Mouse (Mus musculus): Measurements from ENCODE around the gene Rpl22. TPM values are rescaled to one million over a fixed set of nuclear protein-coding genes. Genes with fewer than 3 reads are reported as not detected.

The Rpl22 gene
- polyA plus RNA-seq, 1 experiment from 2014 or later: 360 TPM

GRCm38 (mm10) chr4:152350722-152351421, 25.3 kb downstream of the Rpl22 start:
- Histone ChIP-seq H3K27ac (ENCODE audit: low read depth, low read length) (no peak overlapping the region), H3K4me3 (ENCODE audit: low read depth, low read length) (no peak overlapping the region), H3K9ac (ENCODE audit: low read length) (no peak overlapping the region), H3K36me3 (ENCODE audit: control insufficient read depth, insufficient read depth, low read length) (no peaks in the 10 kb centered on the region), H3K4me1 (replicated peaks; ENCODE audit: control insufficient read depth, insufficient read depth, low read length) (peaks cover 9% of the 10 kb centered on the region), H3K9me3 (ENCODE audit: control insufficient read depth, low read length) (no peaks in the 10 kb centered on the region), H3K27me3 (ENCODE audit: control insufficient read depth, insufficient read depth, low read length) (peaks cover 2% of the 10 kb centered on the region; the same call in 1 of the 2 replicates), H3K4me2 (ENCODE audit: low read depth, low read length, severe bottlenecking) (no peak overlapping the region)
- 38% methylated on average over 8 of the region's 8 CpGs for WGBS
- ATAC-seq (replicated peaks; ENCODE audit: low FRiP score): no peak
- DNase-seq (ENCODE audit: low spot score): no peak

DNA sequence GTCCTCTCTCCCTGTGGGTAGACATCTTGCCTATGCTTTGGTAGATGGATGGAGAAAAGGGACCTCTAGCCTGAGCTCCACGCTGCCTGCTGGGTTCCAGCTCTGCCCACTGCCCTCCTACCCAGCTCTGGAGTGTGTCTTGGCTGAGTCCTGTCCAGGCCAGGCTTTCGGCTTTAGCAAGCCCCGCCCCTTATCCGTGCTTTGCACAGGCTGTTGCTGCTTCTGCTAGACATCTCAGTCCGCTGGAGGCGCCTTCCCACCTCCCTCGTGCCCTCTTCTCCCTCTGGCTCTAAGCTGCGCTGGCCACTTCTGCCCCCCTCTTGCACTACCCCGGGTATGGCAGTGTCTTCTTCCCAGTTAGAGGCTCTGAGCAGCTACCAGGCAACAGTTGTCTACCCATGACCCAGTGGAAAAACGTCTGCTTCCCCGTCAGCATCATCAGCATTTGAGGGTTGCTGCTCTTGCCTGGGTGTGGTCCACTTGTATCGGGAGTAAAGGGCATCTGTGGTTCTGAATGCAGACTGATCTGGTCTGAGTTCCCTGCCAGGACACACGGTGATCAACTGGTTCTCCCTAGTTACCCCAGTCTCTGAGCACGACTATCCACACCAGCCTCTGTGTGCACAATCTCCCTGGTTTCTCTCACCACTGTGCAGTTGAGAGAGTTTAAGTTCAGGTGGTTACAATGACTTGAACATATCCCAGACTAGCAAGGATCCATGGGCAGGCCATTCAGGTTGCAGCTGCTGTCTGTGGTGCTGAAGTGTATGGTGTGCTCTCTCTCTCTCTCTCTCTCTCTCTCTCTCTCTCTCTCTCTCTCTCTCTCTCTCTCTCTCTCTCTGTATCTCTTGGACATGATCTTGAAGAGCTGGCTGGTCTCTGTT, 26.1 kb downstream of the Rpl22 start:
- H3K36me3 ChIP-seq (ENCODE audit: control insufficient read depth, insufficient read depth, low read length): no peaks in the 10 kb centered on the region
- 13% methylated on average over 14 of the region's 14 CpGs for WGBS
- no peak overlapping the region for H3K9ac ChIP-seq (ENCODE audit: low read length)
- DNase-seq (ENCODE audit: low spot score) (no peak), ATAC-seq (replicated peaks; ENCODE audit: low FRiP score) (peak; percentile 37; the same call in 1 of the 2 replicates)
- no peaks in the 10 kb centered on the region for H3K9me3 ChIP-seq (ENCODE audit: control insufficient read depth, low read length)
- no peak overlapping the region for H3K27ac ChIP-seq (ENCODE audit: low read depth, low read length)
- no peak overlapping the region for H3K4me2 ChIP-seq (ENCODE audit: low read depth, low read length, severe bottlenecking)
- H3K4me1 ChIP-seq (replicated peaks; ENCODE audit: control insufficient read depth, insufficient read depth, low read length): peaks cover 9% of the 10 kb centered on the region
- H3K27me3 ChIP-seq (ENCODE audit: control insufficient read depth, insufficient read depth, low read length): peaks cover 2% of the 10 kb centered on the region; the same call in 1 of the 2 replicates
- no peak overlapping the region for H3K4me3 ChIP-seq (ENCODE audit: low read depth, low read length)

DNA sequence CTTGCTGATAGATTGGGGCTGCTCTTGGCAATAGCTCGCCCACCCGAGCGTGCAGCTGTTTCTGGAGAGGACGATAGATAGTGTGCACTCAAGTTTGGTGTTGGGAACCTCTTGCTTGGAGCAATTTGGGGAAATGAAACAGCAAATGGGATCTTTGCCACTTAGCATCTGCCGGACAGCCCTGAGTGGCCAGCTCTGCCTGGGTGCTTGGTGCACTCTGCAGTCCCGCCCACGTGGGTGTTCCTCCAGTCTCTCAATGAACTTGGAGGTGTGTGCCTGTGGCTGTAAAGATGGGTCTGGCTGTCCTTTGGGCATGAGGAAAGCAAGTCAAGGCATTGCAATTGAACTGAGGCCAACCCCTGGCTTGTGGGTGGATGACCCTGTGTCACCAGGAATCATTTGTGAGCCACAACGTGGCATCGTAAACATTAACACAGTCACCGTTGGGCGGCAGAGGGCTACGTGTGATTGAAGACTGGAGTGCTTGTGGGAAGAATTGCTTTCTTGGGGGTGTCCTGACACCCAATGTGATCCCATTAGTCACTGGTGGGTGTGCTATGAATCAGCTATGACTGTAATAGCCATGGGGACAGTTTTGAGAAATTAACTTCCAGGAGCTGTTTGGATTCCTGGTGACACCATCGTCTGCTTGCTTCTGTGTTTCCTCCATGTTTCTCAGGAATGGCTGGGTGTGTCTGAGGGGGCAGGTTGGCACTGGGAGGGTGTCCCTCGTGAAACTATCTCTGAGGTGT, 28.5 kb downstream of the Rpl22 start:
- H3K27me3 ChIP-seq (ENCODE audit: control insufficient read depth, insufficient read depth, low read length): no peaks in the 10 kb centered on the region; the same call in 1 of the 2 replicates
- 83% methylated on average over 14 of the region's 14 CpGs for WGBS

DNA sequence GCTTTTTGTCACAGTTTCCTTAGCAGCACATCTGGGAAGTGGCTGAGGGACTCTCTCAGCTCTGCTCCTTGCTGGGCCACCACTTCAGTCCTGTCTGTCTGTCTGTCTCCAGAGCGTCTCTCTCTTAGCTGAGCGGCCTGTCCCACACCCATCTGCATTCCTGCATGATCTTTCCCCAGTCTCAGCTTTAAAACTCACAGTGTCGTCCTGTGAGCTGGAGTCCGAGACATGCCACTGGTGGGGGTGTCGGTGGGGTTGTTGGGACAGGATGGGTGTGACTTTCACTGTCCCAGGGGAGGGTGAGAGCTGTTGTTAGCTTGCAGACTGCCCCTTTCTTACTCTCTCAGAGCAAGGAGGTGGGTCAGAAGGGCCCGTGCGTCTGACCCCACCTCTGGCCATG, 30.1 kb downstream of the Rpl22 start:
- Histone ChIP-seq H3K4me2 (ENCODE audit: low read depth, low read length, severe bottlenecking) (no peak overlapping the region), H3K9ac (ENCODE audit: low read length) (no peak overlapping the region), H3K27ac (ENCODE audit: low read depth, low read length) (no peak overlapping the region), H3K36me3 (ENCODE audit: control insufficient read depth, insufficient read depth, low read length) (no peaks in the 10 kb centered on the region), H3K27me3 (ENCODE audit: control insufficient read depth, insufficient read depth, low read length) (peaks cover 2% of the 10 kb centered on the region; the same call in 1 of the 2 replicates), H3K9me3 (ENCODE audit: control insufficient read depth, low read length) (no peaks in the 10 kb centered on the region), H3K4me1 (replicated peaks; ENCODE audit: control insufficient read depth, insufficient read depth, low read length) (peaks cover 7% of the 10 kb centered on the region; the same call in 1 of the 2 replicates), H3K4me3 (ENCODE audit: low read depth, low read length) (no peak overlapping the region)
- DNase-seq (ENCODE audit: low spot score): no peak
- WGBS: 77% methylated on average over 7 of the region's 7 CpGs
- no peak for ATAC-seq (replicated peaks; ENCODE audit: low FRiP score)

More for the DNA sequence above, 28.5 kb downstream of the Rpl22 start:
- H3K9me3 ChIP-seq (ENCODE audit: control insufficient read depth, low read length): no peaks in the 10 kb centered on the region
- no peak overlapping the region for H3K4me3 ChIP-seq (ENCODE audit: low read depth, low read length)
- no peak overlapping the region for H3K9ac ChIP-seq (ENCODE audit: low read length)
- H3K4me2 ChIP-seq (ENCODE audit: low read depth, low read length, severe bottlenecking): no peak overlapping the region
- no peaks in the 10 kb centered on the region for H3K36me3 ChIP-seq (ENCODE audit: control insufficient read depth, insufficient read depth, low read length)
- H3K27ac ChIP-seq (ENCODE audit: low read depth, low read length): no peak overlapping the region
- DNase-seq (ENCODE audit: low spot score) (no peak), ATAC-seq (replicated peaks; ENCODE audit: low FRiP score) (no peak)
- peaks cover 9% of the 10 kb centered on the region for H3K4me1 ChIP-seq (replicated peaks; ENCODE audit: control insufficient read depth, insufficient read depth, low read length)

- peaks cover 5% of the 10 kb centered on the region; the same call in 1 of the 2 replicates for H3K4me1 ChIP-seq (replicated peaks; ENCODE audit: control insufficient read depth, insufficient read depth, low read length)
- H3K27ac ChIP-seq (ENCODE audit: low read depth, low read length): no peak overlapping the region
- no peak overlapping the region for H3K9ac ChIP-seq (ENCODE audit: low read length)
- DNase-seq (ENCODE audit: low spot score) (no peak), ATAC-seq (replicated peaks; ENCODE audit: low FRiP score) (no peak)
- no peak overlapping the region for H3K4me3 ChIP-seq (ENCODE audit: low read depth, low read length)
- no peak overlapping the region for H3K4me2 ChIP-seq (ENCODE audit: low read depth, low read length, severe bottlenecking)
- WGBS: 14% methylated on average over 10 of the region's 11 CpGs
- H3K36me3 ChIP-seq (ENCODE audit: control insufficient read depth, insufficient read depth, low read length): no peaks in the 10 kb centered on the region
- H3K27me3 ChIP-seq (ENCODE audit: control insufficient read depth, insufficient read depth, low read length): peaks cover 2% of the 10 kb centered on the region; the same call in 1 of the 2 replicates
- H3K9me3 ChIP-seq (ENCODE audit: control insufficient read depth, low read length): no peaks in the 10 kb centered on the region
Observed at GRCm38 (mm10) chr4:152359700-152360099, 34.2 kb downstream of the Rpl22 start.

DNA sequence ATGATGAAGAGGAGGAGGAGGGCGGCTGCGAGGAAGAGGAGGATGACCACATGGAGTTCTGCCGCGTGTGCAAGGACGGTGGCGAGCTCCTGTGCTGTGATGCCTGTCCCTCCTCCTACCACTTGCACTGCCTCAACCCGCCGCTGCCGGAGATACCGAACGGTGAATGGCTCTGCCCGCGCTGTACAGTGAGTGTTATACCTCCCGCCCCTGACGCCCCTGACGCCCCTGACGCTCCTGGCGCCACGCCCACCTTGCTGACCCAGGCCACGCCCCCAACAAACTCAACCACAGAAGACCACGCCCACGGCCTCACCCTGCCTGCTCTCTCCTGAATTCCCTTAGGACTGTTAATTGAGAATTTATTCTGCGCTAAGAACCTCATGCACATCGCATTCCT, 35.3 kb downstream of the Rpl22 start:
- Histone ChIP-seq H3K27ac (ENCODE audit: low read depth, low read length) (no peak overlapping the region), H3K9ac (ENCODE audit: low read length) (peak overlapping the region; percentile 29; the same call in 1 of the 2 replicates), H3K9me3 (ENCODE audit: control insufficient read depth, low read length) (no peaks in the 10 kb centered on the region), H3K4me3 (ENCODE audit: low read depth, low read length) (peak overlapping the region; percentile 24), H3K36me3 (ENCODE audit: control insufficient read depth, insufficient read depth, low read length) (no peaks in the 10 kb centered on the region), H3K4me1 (replicated peaks; ENCODE audit: control insufficient read depth, insufficient read depth, low read length) (peaks cover 10% of the 10 kb centered on the region; the same call in 1 of the 2 replicates), H3K27me3 (ENCODE audit: control insufficient read depth, insufficient read depth, low read length) (peaks cover 2% of the 10 kb centered on the region; the same call in 1 of the 2 replicates), H3K4me2 (ENCODE audit: low read depth, low read length, severe bottlenecking) (peak overlapping the region; percentile 52)
- ATAC-seq (replicated peaks; ENCODE audit: low FRiP score) (peak; percentile 79), DNase-seq (ENCODE audit: low spot score) (peak; percentile 90)
- under 1% methylated on average over 24 of the region's 24 CpGs for WGBS

DNA sequence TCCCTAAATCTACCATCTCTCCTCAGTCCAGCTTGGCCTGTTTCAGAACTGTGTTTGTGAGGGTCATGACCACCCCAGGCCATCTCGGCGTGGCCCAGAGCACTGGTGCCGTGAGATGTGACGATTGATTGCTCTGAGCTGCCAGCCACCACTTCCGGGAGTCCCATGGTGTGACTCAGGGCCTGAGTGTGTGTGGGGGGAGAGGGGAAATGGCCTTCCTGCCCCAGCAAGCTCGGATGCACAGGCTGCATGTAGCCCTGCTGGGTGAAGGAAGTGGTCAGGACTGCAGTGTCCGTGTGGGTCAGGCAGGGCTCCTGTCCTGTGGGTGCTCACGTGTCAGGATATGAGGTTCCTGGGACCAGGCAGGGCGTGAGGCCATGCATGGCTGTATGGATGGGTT, 36.6 kb downstream of the Rpl22 start:
- Histone ChIP-seq H3K27me3 (ENCODE audit: control insufficient read depth, insufficient read depth, low read length) (peaks cover 2% of the 10 kb centered on the region; the same call in 1 of the 2 replicates), H3K4me3 (ENCODE audit: low read depth, low read length) (no peak overlapping the region), H3K4me1 (replicated peaks; ENCODE audit: control insufficient read depth, insufficient read depth, low read length) (peaks cover 10% of the 10 kb centered on the region; the same call in 1 of the 2 replicates), H3K27ac (ENCODE audit: low read depth, low read length) (no peak overlapping the region), H3K9ac (ENCODE audit: low read length) (no peak overlapping the region), H3K9me3 (ENCODE audit: control insufficient read depth, low read length) (no peaks in the 10 kb centered on the region), H3K36me3 (ENCODE audit: control insufficient read depth, insufficient read depth, low read length) (no peaks in the 10 kb centered on the region), H3K4me2 (ENCODE audit: low read depth, low read length, severe bottlenecking) (no peak overlapping the region)
- no peak for DNase-seq (ENCODE audit: low spot score)
- WGBS: 78% methylated on average over 9 of the region's 9 CpGs
- no peak for ATAC-seq (replicated peaks; ENCODE audit: low FRiP score)

- no peak overlapping the region for H3K4me3 ChIP-seq (ENCODE audit: low read depth, low read length)
- no peaks in the 10 kb centered on the region for H3K9me3 ChIP-seq (ENCODE audit: control insufficient read depth, low read length)
- ATAC-seq (replicated peaks; ENCODE audit: low FRiP score): no peak
- WGBS: 50% methylated on average over 7 of the region's 7 CpGs
- no peak overlapping the region for H3K4me2 ChIP-seq (ENCODE audit: low read depth, low read length, severe bottlenecking)
- H3K4me1 ChIP-seq (replicated peaks; ENCODE audit: control insufficient read depth, insufficient read depth, low read length): peaks cover 10% of the 10 kb centered on the region; the same call in 1 of the 2 replicates
- H3K9ac ChIP-seq (ENCODE audit: low read length): no peak overlapping the region
- no peak overlapping the region for H3K27ac ChIP-seq (ENCODE audit: low read depth, low read length)
- no peaks in the 10 kb centered on the region for H3K36me3 ChIP-seq (ENCODE audit: control insufficient read depth, insufficient read depth, low read length)
- no peak for DNase-seq (ENCODE audit: low spot score)
- no peaks in the 10 kb centered on the region; the same call in 1 of the 2 replicates for H3K27me3 ChIP-seq (ENCODE audit: control insufficient read depth, insufficient read depth, low read length)
Observed at GRCm38 (mm10) chr4:152365228-152365627, 39.7 kb downstream of the Rpl22 start.
